Mouse (Mus musculus): ENCODE data around the gene Nemp1.

- TF ChIP-seq CTCF (IDR thresholded peaks at IDR 0.05; ENCODE audit: insufficient read depth, low read depth, low read length) (no peak), POLR2A (IDR thresholded peaks at IDR 0.05; ENCODE audit: insufficient read depth, low read depth, low read length) (no peak)
These were observed 11.6 kb upstream of the Nemp1 start for GRCm38 (mm10) chr10:127654970-127655579.

Data from olfactory bulb, adult 2 months (tissue).